Mouse (Mus musculus) ES-Bruce4 (cell line): ENCODE measurements around the gene Zfp942. TPM values are rescaled to one million over a fixed set of nuclear protein-coding genes. Genes with fewer than 3 reads are reported as not detected.
"Not testable (repeated sequence)": the region's sequence is repeated elsewhere in the genome, so short reads cannot be mapped to it uniquely, and the experiment has no call there.

Source experiments
- H3K27ac ChIP-seq: 2 replicates; pipeline ENCODE4 v1.5.1; 2012; ENCODE audit warnings: low read length, inconsistent platforms; ENCODE audit not compliant: insufficient read depth
- H3K27me3 ChIP-seq: 2 replicates; pipeline ENCODE4 v1.6.1; 2012; ENCODE audit warnings: mild to moderate bottlenecking, low read length, inconsistent platforms; ENCODE audit not compliant: control insufficient read depth, poor library complexity, insufficient read depth, severe bottlenecking
- H3K36me3 ChIP-seq: 2 replicates; pipeline ENCODE4 v1.6.1; 2012; ENCODE audit warnings: inconsistent platforms, mild to moderate bottlenecking, low read length, moderate library complexity; ENCODE audit not compliant: control insufficient read depth, poor library complexity, insufficient read depth, severe bottlenecking
- H3K4me1 ChIP-seq: one replicate; pipeline ENCODE4 v1.8.1; 2011; ENCODE audit warnings: low read length; ENCODE audit not compliant: control insufficient read depth, insufficient read depth
- H3K4me3 ChIP-seq: 2 replicates; pipeline ENCODE4 v1.5.1; 2011; ENCODE audit warnings: low read depth, mild to moderate bottlenecking, low read length
- H3K9ac ChIP-seq: 2 replicates; pipeline ENCODE4 v1.6.1; 2012; ENCODE audit warnings: low read depth, mild to moderate bottlenecking, inconsistent platforms; ENCODE audit not compliant: poor library complexity, severe bottlenecking
- H3K9me3 ChIP-seq: replicated peaks from 2 replicates; pipeline ENCODE4 v1.6.1; 2012; ENCODE audit warnings: mild to moderate bottlenecking, low read length, inconsistent platforms; ENCODE audit not compliant: control insufficient read depth, poor library complexity, insufficient read depth, severe bottlenecking
- CTCF ChIP-seq: IDR thresholded peaks from one replicate; pipeline ENCODE4 v1.8.1; 2011; ENCODE audit warnings: low read depth, low read length
- EP300 ChIP-seq: IDR thresholded peaks from 2 replicates; pipeline ENCODE4 v1.6.1; 2011; ENCODE audit warnings: low read depth, low read length; ENCODE audit not compliant: insufficient read depth
- POLR2A ChIP-seq: IDR thresholded peaks from one replicate; pipeline ENCODE4 v1.8.1; 2011; ENCODE audit warnings: low read length; ENCODE audit not compliant: insufficient read depth
- polyA plus RNA-seq: library from polyadenylated mRNA; stranded (reverse); fragments of >200 nt; gene quantifications from 2 replicates; pipeline ENCODE4 v1.2.4, GENCODE M21; 2011; ENCODE audit warnings: low read depth; ENCODE audit not compliant: missing spikeins, insufficient read depth, insufficient read length

Zfp942 gene
- polyA plus RNA-seq, result 22.0 and 22.2 TPM in 2 replicates

DNA sequence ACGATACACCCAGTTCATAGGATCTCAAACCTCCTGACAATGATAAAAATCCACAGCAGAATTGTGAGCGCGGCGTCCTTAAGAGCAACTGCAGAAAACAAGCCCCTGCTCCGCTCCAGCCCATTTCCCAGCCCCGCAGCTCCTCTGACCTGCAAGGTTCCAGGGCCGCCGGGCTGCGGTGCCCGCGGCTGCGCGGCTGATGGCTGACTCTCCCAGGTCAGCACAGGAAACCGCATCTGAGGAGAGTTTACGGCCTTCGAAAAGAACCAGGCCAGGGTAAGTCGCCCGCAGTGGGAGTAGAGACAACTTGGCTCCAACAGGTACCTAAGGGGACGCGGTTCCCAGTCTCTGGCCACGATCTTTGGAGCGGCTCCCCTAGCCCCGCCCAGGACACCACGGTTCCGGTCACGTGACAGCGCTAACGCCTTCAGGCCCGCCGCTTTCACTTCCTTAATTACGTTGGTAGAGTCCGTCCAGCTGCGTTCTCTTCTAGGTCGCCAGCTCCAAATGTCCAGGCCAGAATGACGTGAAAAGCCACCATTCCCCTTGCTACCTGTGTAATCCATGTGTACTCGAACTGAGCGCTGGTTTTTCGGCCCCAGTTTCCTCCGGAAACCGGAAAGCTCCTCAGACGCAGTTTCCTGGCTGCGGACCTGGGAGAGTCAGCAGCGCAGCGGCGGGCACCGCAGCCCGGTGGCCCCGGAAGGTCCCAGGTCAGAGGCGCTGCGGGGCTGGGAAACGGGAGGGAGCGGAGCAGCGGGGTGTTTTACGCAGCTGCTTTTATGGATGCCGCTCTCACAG lies at the start of gene Zfp942, which contains the start of gene Zfp943:
TSS of gene Zfp942 (minus strand) at position 358 of the 801 bp plus-strand sequence.
TSS of gene Zfp943 (plus strand) at position 446 of the 801 bp plus-strand sequence.
- Histone ChIP-seq H3K9ac (peak within 1 kb of the TSS; percentile 79), H3K27ac (peak within 1 kb of the TSS; percentile 87), H3K4me3 (peak within 1 kb of the TSS; percentile 100)
- not testable (repeated sequence) for H3K4me1 ChIP-seq, H3K36me3 ChIP-seq, H3K27me3 ChIP-seq, H3K9me3 ChIP-seq

DNA sequence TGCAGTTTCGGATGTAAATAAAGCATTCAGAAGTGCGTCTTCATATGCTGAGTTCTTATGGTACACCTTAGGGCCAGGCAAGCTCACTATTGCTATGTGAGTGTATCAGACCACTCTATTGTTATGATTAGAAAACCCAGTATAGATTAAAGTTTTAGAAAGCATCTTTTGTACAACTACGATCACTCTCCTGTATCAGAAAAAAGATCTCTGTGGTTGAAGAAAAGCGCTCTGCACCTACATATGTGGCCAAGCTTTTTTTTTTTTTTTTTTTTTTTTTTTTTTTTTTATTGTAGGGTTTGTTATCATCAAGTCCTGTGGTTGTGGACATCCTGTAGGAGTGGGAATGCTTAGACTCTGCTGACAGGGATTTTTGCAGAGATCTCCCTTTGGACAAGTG lies 1.0 kb upstream of the Zfp942 start:
- no peak overlapping the region for H3K27ac ChIP-seq
- H3K9ac ChIP-seq, result peak overlapping the region; percentile 79
- no peaks in the 10 kb centered on the region for H3K9me3 ChIP-seq
- H3K4me3 ChIP-seq, result peak overlapping the region; percentile 100; the same call in 1 of the 2 replicates
- H3K36me3 ChIP-seq, result no peaks in the 10 kb centered on the region
- TF ChIP-seq POLR2A, result no peak
- TF ChIP-seq EP300, result no peak
- TF ChIP-seq CTCF, result no peak
- no peaks in the 10 kb centered on the region for H3K27me3 ChIP-seq
- H3K4me1 ChIP-seq, result peaks cover 4% of the 10 kb centered on the region

DNA sequence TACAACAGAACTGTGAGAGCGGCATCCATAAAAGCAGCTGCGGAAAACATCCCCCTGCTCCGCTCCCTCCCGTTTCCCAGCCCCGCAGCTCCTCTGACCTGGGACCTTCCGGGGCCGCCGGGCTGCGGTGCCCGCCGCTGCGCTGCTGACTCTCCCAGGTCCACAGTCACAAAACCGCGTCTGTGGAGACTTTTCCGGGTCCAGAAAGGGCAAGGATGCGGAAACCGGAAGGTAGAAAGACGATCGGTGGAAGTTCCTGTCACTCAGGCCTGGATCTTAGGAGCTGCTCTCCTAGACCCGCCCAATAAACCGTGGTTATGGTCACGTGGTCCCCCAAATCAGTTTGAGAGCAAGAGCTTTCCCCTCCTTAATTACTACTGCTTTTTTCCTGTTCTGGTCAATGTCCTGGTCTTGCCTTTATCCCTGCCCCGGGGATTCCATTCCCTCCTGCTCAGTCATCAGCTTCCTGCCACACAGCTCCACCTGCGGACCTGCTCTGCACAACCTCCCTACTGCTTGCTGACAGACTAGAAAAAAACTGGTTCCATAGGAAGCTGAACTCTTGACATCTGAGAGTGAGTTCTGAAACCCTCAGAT lies 52.7 kb downstream of the Zfp942 start, which contains the start of gene Zfp995:
TSS of gene Zfp995 (minus strand) at position 471 of the 597 bp plus-strand sequence.
- not testable (repeated sequence) for H3K9me3 ChIP-seq, H3K36me3 ChIP-seq, H3K4me1 ChIP-seq, H3K27me3 ChIP-seq
- Histone ChIP-seq H3K9ac (peak within 1 kb of the TSS; percentile 76), H3K27ac (peak within 1 kb of the TSS; percentile 41), H3K4me3 (peak within 1 kb of the TSS; percentile 84)

DNA sequence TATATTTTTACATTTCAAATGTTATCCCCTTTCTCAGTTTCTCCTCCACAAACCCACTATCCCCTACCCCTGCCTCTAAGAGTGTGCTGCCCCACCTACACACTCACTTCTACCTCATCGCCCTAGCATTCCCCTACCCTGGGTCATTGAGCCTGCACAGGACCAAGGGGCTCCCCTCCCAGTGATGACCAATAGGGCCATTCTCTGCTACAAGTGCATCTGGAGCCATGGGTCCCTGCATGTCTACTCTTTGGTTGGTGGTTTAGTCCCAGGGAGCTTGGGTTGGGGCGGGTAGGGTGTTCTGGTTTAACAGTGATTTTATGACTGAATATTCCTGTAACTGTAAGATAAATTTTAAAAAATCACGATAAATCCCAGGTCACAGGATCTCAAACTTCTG lies 53.2 kb downstream of the Zfp942 start:
- no peak overlapping the region for H3K27ac ChIP-seq
- TF ChIP-seq CTCF (no peak), EP300 (no peak), POLR2A (no peak)
- no peaks in the 10 kb centered on the region for H3K27me3 ChIP-seq

More for the DNA sequence above, 53.2 kb downstream of the Zfp942 start:
- peak overlapping the region; percentile 84 for H3K4me3 ChIP-seq
- no peaks in the 10 kb centered on the region for H3K4me1 ChIP-seq
- H3K9me3 ChIP-seq, result no peaks in the 10 kb centered on the region
- H3K36me3 ChIP-seq, result no peaks in the 10 kb centered on the region
- H3K9ac ChIP-seq, result peak overlapping the region; percentile 76

Other genes starting within 250 kb of the Zfp942 start
- gene Zfp229, start 231.7 kb downstream of the Zfp942 start, polyA plus RNA-seq, result 12.1 and 24.0 TPM in 2 replicates
- gene Zfp820, start 116.7 kb downstream of the Zfp942 start, polyA plus RNA-seq, result 9.0 and 10.3 TPM in 2 replicates
- gene Zfp995, start 52.5 kb downstream of the Zfp942 start, polyA plus RNA-seq, result 21.1 and 22.2 TPM in 2 replicates
- gene Zfp943, start 88 bp upstream of the Zfp942 start, polyA plus RNA-seq, result 11.1 and 11.6 TPM in 2 replicates
- 0.99 and 1.5 TPM in 2 replicates for gene Zfp947, start 203.7 kb upstream of the Zfp942 start, polyA plus RNA-seq